Mouse (Mus musculus): Measurements from ENCODE around the gene Msh5. TPM values are rescaled to one million over a fixed set of nuclear protein-coding genes. Genes with fewer than 3 reads are reported as not detected.

The Msh5 gene
- not detected for total RNA-seq (2022)

DNA sequence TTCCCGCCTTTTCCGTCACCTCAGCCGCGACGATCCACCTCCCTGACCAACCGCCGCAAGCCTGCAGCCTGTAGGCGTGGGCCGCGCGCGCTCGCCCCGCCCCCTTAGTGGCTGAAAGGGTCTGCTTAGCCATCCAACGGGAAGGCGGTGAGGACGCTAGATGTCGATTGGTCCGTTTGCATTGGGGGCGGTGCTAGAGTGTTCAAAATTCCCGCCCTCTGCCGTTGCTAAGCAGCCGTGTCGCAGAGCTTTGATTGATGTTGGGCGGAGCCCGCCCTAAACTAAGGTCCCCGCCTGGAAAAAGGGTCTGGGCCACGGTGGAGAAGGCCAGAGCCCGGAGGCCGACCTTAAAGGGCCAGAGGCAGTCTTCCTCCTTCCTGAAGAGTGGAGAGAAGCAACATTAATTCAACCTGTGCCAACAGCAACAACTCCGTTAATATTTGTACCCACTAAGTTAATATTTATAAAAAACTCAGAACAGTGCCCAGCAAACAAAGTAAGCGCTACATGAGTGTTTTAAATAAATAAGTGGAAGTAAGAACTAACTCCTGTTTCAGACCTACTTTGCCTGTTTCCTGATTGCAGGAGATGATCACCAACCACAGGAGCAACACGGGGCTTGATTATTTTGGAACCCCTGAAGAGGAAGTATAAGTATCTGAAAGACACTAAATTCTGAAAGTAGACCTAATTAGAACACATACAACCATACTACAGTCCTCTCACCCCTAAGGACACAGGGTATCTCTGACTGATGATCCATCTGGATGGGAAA is at the start of gene Msh5:
TSS of gene Msh5 (minus strand) at position 65 of the 775 bp plus-strand sequence.
- DNase-seq (ENCODE audit: low spot score in 2 of 2): peak; percentile 92 to 93

DNA sequence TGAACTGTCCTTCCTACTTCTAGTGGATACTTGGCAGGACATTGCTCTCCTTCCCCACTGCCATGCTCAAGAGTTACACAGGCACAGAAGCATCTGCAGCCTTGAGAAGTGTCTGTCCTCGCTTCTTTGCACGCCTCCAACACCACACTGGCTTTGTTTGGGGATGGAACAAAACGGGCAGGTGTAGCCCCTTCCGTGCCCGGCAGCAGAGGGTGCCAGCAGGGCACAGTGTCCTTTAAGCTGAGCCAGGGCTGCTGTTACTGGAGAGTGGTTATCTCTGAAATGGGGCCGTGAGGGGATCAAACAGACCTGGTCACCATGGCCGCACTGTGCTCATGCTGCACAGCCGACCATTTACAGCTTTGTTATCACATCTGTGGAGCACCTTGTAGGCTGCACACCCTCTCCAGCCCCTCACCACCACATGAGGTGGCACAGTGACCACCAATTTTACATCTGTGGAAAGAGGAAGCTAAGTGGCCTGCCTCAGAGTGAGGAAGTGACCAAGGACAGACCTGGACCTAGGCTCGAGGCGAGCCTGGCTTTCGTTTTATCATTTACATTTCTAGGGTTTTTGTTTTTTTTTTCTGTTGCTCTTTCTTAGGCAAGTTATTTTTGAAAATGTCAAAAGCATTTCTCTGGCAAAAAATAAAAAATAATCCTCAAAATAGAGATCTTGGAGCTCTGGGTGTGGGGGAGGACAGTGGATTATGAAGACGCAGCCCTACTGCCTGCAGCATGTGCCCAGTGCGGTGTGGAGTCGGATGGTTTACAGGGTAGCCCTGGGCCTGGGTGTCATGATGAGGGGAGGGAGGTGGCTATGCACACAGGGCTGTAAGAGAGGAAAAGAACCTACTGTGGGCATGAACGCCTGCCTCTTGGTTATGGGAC is 48.2 kb upstream of the Msh5 start:
- no peak for DNase-seq (ENCODE audit: low spot score in 2 of 2)

DNA sequence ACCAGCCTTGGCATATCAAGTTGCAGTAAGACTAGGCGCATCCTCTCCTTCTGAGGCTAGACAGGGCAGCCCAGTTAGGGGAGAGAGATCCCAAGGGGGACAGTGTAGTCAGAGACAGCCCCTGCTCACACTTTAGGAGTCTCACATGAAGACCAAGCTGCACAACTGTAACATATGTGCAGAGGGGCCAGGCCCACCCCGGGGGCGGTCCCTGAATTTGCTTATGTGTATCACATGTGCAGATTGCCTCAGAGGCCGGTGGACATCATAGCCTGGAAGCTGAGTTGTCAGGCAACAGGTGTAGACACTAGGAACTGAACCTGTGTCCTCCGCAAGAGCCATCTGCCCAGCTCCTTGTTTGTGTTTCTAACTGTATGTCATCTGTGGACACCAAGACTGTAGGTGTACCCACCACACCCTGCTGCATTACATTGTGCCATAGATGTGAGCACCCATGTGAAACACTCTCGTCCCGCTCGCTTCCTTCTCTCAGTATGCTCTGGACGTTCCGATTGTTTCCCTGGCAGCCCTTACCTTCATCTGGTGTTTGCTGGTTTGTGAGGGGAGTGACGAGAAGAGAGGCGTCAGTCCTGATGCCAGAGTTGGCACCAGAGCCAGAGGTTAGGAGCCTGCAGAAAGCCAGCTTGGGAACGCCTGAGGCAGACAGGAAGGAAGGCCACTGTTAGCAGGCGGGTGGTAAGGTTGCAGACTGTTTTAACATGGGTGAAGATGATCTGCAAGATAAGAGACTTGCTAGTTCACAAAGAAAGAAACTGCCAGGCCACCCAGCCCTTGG is 46.1 kb upstream of the Msh5 start:
- no peak for DNase-seq (ENCODE audit: low spot score in 2 of 2)

DNA sequence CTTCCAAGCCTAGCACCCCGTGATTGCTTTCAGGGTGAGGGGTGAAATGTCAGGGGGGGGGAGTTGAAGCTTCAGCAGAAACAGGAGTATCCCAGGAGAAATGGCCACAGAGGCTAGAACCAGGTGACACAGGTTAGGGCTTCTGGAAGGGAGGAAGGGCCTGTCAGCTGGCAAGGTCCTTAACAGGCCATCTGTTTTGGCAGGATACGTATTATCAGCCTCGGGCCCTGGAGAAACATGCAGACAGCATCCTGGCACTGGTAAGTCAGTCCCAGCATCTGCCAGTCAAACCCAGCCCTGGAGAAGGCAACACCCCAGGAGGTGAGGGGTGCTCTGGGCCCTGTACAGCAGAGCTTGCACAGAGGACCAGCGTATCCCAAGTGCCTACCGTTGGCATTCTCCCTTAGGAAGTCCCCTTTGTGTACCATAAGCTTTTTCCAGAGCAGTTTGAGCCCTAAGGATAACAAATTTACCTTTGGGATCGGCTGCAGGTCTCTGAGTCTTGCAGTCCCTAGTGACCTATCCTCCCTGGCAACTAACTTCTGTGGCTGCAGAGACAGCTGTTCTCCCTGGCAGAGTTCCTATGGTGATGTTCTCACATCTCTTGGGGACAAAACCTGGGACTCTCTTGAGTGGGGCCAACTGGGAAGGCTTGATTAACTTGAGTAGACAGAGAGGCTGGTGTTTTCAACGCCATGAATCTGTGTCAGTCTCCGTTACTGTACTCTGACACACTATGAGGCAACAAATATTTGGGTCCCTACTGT is 43.8 kb upstream of the Msh5 start:
- DNase-seq (ENCODE audit: low spot score in 2 of 2): peak; percentile 22 to 37

DNA sequence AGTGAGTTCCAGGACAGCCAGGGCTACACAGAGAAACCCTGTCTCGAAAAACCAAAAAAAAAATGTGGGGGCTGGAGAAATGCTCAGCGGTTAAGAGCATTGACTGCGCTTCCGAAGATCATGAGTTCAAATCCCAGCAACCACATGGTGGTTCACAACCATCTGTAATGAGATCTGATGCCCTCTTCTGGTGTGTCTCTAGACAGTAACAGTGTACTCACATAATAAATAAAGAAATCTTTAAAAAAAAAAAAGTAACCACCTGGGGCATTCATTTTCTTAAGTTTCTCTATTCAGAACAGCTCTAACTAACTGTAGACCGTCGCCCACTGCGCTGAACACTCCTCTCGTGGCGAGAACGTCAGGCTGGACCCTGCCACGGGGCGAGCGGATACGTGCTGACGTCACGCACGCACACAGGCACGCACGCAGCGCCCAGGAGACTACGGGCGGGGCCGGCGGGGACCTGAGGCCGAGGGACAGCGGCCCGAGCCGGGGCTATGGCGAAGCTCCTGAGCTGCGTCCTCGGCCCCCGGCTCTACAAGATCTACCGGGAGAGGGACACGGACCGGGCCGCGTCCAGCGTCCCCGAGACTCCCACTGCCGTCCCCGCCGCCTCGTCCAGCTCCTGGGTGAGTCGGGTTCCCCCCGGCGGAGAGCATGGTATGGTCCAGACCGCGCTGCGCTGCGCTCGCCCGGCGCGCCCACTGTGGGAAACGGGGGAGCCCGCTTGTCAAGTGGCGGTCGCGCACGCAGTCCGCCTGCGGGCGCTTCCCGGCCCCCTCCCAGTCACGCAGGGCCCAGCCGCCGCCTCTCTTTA is 42.5 kb upstream of the Msh5 start, which contains the start of gene Abhd16a:
TSS of gene Abhd16a (plus strand) at position 439 of the 820 bp plus-strand sequence.
- DNase-seq (ENCODE audit: low spot score in 2 of 2): peak; percentile 93 to 94

DNA sequence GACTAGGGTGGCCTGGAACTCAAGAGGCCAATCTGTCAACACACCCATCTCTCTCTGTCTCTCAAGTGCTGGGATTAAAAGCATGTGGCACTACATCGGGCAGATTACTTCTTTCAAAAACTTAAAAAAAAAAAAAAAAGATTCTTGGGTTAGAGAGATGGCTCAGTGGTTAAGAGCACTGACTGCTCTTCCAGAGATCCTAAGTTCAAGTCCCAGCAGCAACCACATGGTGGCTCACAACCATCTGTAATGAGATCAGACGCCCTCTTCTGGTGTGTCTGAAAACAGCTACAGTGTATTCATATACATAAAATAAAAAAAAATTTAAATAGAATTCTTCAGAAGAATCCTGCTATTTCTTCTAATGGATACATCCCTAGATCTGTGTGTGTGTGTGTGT is 41.6 kb upstream of the Msh5 start:
- DNase-seq (ENCODE audit: low spot score in 2 of 2): no peak

DNA sequence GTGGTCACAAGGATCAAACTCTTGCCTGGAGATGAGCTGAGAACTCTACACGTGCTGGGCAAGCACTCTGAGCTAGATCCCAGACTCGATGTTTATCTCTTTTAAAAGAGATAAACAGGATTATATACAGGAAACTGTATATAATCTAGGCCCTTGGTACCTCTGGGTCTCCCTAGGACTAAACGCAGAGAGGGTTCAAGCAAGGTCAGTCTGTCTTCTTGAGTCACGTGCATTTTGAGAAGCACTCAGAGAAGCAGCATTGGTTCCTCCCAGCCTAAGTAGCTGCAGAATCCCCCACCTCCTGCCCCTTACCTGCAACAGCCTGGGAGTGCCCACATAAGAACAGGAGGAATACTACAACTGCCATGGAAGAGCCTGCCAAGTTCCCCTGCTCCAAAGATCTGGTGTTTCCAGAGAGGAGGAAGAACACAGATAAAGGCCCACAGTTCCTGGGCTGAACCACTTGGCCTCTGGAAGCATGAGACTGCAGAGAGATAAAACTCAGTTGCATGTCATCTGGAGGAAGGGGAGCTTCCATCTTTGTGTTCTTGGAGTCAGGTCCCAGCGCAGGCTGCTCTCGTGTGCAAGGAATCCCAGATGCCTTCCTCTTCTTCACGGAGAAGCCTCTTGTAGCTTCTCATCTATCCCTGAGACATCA is 38.8 kb upstream of the Msh5 start, which contains the start of gene Ly6g6f:
TSS of gene Ly6g6f (minus strand) at position 403 of the 658 bp plus-strand sequence.
- no peak for DNase-seq (ENCODE audit: low spot score in 2 of 2)

DNA sequence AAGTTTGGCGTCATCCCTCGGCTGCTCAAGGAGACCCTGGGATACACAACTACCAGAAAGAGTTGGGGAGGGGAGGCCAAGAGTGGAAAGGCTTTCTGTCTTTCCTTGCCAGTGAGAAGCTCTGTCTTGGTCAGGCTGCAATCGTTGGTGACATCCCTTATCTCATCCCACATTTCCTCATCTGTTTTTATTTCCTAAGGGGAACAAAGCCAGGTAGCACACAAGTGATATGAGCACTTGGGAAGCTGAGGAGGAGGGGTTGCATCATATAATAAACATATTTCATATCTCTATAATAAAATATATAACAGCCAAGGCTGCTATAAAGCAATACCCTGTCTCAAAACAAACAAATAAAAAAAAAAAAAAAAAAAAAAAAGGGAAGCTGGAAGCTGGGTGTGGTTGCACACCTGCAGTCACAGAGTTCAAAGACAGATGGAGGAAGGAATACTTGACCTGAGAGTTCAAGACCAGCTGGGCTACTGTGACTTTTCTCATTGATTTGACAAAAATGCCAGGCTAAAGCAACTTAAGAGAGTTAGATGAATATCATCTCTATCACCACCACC is 37.5 kb upstream of the Msh5 start:
- no peak for DNase-seq (ENCODE audit: low spot score in 2 of 2)

- no peak for DNase-seq (ENCODE audit: low spot score in 2 of 2)
Measured at GRCm38 (mm10) chr17:35082841-35083576, 36.5 kb upstream of the Msh5 start.

DNA sequence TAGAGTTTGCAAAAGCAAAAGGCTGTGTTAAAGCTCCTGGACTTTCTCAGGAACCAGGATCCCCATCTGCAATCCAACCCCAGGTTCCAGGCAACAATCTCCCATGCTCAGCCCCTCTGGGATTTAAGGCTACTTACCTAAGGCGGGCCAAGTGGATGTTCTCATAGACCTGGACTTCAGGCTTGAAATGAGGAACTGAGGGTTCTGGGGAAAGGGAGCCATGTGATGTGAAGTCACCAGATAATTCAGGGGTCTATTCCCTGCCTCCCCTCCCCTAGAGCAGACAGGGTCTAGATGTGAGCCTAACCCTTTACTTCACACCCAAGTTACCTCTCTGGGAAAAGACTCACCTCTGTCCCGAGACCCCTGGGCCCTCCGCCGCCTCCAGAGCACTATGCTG is 34.2 kb upstream of the Msh5 start:
- DNase-seq (ENCODE audit: low spot score in 2 of 2): no peak

DNA sequence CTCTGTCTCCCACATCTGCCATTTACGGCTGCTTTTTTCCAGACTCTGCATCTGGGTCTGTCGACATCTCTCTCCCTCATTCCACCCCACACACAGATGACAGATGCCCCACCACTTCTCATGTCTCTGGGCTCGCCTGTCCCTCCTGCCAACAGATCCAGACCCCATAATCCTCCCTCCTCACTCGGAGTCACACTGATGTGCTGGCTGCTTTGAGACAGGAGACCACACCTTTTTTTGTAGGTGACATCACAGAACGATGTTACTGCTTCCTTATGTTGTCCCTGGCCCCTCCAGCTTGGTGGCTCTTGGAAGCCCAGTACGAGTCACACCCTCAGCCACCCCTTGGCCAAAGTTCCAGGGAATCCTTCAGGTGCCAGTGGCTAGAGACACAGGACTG is 33.7 kb upstream of the Msh5 start:
- DNase-seq (ENCODE audit: low spot score in 2 of 2): no peak

DNA sequence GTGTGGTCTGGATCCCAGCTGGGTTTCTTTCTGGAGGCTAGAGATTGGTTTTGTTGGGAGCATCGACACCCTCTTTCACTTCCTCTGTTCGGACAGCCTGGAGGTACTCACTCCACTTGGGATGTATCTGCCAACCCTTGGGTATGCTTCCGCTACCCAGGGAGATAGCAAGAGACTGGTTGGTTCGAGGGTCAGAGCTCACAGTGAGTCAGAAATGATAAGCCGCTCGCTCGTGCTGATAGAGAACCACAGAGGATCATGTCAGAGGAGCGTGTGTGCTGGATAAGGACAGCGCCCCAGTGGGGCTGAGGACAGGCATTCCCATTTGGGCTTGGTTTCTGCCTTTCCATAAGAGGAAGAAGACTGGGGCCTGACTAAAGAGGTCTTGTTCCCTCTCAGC is 33.2 kb upstream of the Msh5 start:
- DNase-seq (ENCODE audit: low spot score in 2 of 2): no peak

DNA sequence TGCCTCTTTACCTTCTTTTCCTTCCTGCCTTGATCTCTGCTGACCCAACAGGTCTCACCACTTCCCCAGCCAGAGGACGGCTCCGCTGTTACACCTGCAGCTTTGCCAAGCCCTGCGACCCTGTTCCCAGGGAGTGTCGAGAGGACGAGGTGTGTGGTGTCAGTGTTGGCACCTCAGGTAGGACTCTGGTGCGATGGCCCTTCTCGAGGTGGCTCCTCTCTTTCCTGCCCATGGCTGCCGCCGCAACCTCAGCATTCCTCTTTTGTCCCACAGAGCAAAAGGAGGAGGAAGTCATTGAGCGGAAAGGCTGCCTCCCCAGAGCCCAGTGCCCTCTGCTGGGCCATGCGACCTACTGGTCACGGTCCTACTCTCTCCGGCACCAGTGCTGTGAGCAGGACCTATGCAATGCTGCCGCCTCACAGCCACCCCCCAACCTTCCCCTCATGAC is 31.3 kb upstream of the Msh5 start, which contains the start of gene Ly6g6d:
TSS of gene Ly6g6d (minus strand) at position 280 of the 448 bp plus-strand sequence.
- DNase-seq (ENCODE audit: low spot score in 2 of 2): no peak

DNA sequence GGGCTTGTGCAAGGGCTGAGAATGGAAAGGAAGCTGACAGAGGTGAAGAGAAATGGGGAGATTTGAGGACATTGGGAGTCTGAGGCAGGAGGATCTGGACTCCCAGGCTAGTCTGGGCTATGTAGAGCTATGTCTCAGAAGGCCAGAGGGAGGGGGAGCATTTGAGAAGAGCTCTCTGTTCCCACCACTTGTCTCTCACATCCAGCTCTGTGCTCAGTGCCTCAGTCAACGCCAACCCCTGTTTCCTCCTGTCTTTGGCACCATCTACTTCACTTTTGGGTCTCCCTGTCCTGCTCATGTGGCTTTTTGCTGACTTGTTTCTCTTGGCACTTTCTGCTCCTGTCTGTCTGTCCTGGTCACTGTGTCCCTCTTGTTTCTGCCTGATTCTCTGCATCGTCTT is 30.7 kb upstream of the Msh5 start:
- no peak for DNase-seq (ENCODE audit: low spot score in 2 of 2)

GRCm38 (mm10) chr17:35076507-35077176 is 30.1 kb upstream of the Msh5 start, which contains the start of gene Ly6g6e:
Gene Ly6g6e (plus strand): TSS chr17:35076902.
- DNase-seq (ENCODE audit: low spot score in 2 of 2): no peak

- DNase-seq (ENCODE audit: low spot score in 2 of 2): no peak
Measured at GRCm38 (mm10) chr17:35074097-35074496, 27.6 kb upstream of the Msh5 start.

- DNase-seq (ENCODE audit: low spot score in 2 of 2): no peak
Measured at GRCm38 (mm10) chr17:35071454-35071853, 24.9 kb upstream of the Msh5 start.

All from gastrocnemius, adult 8-10 months (tissue).